Mouse (Mus musculus) gastrocnemius, adult 18-20 months (tissue): ENCODE results near the gene Zfp13. TPM values are rescaled to one million over a fixed set of nuclear protein-coding genes. Genes with fewer than 3 reads are reported as not detected.
"Not testable (repeated sequence)": the region's sequence is repeated elsewhere in the genome, so short reads cannot be mapped to it uniquely, and the experiment has no call there.

Experiments used
- DNase-seq: peaks from one replicate; pipeline ENCODE4 v3.0.0; 2021; ENCODE audit warnings: low spot score
- long read RNA-seq, 2 experiments: library from polyadenylated mRNA; stranded (forward); transcript quantifications; one replicate each; pipeline ENCODE4 v2.0.0; 2021
- total RNA-seq, 2 experiments: library from RNA; stranded (reverse); gene quantifications; 2 replicates each; pipeline ENCODE4 v1.2.3; 2021

The Zfp13 gene
- total RNA-seq: 1 to 10 TPM; 2.5 to 2.9 TPM
- long read RNA-seq, experiment 1, partial matches to known transcripts: 1 of 2 reads
- long read RNA-seq, experiment 1, other reads (novel, unspliced or antisense): 0 of 2 reads
- long read RNA-seq, experiment 2, partial matches to known transcripts: 0 of 1 reads
- long read RNA-seq, experiment 2, other reads (novel, unspliced or antisense): 1 of 1 reads

DNA sequence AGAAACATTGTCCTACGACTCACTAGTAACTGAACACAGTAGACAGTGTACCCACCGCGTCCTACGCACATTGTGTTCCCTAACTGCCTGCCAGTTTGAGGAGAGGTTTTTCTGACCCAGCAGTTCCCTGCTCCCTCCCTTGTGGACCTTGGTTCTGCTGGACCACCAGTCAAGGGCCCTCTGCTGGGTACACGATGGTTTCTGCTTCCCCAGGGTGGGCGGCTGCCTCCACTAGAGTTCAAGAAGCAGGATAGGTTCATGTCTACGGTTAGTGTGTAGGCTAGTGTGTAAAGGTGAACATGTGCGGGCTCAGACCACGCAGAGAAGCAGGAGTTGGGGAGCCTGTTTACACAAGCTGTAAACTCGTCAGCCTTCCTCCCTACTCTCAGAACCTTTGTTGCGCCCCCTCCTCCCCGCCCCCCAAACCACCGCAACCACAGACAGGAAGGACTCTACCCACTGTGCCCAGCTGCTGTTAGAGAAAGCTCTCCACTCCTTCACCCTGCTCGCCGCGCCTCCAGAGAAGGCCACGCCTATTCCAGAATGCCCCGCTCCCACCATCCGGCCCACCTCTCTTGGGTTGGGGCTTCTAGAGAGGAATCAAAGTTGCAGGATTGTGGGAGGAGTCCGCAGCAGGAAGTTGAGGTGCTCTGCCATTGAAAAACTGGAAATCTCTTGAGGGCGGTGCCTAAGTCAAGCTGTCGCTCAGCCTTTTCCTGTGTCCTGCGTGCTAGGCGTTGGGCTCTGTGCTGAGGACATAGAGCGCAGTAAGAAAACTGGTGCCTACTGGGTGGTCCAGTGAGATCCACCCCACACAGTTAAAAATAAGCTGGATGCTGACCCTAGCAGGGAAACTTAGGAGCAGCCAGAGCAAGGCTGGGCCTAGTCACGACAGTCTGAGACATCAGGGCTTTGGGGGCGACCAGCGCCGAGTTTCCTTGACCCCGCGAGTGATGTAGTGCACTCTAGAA, at the start of gene Zfp13:
Gene Zfp13, minus strand, starts transcription at position 906 of the 971 bp plus-strand sequence.
- DNase-seq: peak; percentile 83

DNA sequence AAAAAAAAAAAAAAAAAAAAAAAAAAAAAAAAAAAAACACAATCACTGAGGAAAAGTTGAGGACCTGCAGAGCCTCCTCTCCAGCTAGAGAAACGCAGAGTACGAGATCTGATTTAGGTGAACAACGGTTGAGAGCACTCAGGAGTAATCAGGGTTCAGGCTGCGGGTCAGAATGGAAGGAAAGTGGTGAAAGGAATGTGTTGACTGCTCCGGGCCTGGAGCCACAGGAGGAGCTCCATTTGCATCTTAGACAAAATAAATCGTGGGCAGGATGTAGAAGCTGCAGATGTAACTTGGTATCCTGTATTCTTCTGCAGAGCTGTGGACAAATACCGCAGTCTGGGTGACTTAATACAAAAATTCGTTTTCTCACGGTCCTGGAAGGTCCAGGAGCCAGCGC, 46.6 kb upstream of the Zfp13 start:
- no peak for DNase-seq

DNA sequence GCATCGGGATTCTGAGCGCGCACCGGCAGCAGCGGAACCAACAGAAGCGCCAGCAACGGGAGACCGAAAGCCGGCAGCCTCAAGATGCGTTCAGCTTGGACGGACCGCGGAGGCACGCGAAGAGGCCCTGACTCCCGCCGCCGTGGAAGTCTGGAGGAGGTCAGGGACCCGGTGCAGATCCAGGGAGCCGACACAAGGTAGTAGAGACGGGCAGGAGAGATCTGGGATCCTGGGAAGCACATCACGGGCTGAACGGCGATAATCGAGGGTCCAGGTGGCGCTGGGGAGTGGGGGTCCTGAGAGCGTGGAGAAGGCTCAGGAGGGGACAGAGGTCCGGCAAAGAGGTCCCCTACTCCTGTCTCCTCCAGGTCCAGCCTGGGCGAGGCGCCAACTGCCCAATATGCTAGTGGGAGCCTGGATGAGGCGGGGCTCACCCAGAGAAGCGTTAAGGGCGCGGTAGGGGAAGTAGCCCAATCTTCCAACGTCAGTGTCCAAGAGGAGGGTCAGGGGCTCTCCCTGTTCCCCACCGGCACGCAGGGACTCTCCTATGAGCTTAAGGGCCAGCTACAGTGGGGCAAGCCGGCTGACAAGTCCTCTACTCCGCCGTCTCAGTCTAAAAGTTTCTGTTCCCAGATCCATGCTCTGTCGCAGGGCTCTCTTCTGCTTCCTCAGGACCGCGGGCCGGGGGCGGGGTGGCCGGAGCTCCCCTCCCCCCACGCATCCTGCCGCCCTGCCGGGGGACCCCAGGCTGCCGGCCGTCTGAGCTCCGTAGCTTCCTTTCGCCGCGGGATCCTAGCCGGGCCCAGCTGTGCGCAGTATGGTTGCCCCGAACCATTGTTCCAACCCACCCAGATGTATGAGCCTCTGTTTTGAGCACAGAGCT, 45.6 kb upstream of the Zfp13 start, which contains the start of gene Mmp25:
Gene Mmp25, minus strand, starts transcription at position 665 of the 883 bp plus-strand sequence.
- no peak for DNase-seq

DNA sequence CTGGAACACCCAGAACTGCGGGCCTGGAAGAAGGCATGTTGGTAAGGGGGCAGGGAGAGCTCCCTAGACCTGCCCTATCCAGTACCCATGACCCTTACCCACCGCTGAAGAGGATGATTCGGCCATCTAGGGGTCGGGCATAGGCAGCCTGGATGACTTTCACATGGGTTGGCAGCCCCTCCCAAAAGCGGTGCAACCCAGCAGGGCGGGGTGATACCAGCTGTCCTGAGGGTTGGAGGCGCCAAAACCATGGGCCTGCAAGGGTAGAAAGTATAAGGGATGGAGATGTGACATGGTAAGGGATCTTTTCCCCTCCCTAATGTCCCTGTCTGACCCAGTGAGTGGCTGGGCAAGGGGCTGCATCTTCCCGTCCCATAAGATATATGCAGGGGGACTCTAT, 32.0 kb upstream of the Zfp13 start:
- DNase-seq: no peak

DNA sequence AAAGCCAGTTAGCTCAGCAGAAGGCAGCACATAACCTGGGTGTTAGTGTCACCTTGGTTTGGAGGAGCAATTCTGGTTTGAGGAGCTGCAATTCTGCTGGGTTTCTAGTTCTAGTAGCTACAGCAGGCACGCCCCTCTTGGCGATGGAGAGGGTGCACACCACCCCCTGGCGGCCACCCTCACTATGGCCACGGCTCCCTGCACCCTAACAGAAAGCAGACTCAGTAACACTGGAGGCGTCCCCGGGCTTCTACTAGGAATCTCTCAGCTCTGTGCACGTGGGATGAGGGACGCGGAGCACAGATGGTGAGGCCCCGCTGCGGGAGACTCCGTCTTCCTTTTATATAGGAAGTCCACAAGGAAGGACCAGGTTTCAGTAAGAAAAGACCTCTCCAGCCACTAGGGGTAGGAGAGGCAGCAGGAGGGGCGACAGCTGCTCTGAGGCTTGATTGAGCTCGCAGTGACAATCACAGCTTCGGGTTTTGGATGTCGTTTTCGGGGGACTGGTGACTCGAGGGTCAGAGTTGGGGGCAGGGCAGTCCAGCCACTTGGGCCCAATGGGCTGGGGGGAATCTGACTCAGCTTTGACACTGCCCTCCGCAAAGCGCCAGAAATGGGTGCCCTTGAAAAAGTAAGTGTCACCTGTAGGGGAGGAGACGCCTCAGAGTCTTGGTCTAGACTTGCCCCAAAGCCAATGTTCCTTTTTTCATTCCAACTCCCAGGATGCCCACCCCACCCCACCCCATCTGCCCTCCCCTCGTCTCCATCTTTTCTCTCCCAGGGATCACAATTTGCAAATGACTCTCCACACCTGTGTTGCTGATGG, 31.1 kb upstream of the Zfp13 start:
- DNase-seq: peak; percentile 65

DNA sequence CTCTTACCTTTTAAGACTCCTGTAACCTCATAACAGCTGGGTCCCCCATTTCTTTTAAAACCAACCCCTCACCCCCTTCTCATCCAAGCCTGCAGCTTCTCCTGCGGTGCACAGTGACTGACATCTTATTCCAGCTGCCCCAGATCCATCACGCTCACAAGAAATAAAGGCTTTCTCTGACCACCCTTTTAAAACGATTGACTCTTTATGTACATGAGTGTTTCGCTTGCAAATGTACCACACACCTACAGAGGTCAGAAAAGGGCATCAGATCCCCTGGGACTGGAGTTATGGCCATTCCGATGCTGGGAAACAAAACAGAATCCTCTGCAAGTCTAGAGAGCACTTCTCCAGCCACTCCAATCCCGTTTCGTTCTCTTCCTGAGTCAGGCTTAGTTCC, 28.5 kb upstream of the Zfp13 start:
- no peak for DNase-seq

DNA sequence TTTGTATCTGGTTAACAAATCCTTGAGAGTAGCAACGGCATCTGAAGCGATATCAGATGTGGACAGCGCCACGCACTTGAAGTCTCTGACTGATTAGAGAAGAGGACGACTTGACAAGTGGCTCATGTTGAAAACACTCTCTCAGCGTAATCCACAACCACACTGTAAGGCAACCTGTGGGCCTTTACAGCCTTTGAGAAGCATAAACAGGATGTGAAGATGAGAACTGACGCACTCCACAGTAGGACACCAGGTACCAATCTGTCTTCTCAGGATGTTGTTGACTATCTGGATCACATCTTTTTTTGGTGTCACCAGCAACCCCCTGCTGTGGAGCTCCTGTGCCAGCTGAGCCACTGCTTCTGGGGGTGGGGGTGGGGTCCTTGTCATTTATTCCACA, 21.1 kb upstream of the Zfp13 start:
- no peak for DNase-seq

DNA sequence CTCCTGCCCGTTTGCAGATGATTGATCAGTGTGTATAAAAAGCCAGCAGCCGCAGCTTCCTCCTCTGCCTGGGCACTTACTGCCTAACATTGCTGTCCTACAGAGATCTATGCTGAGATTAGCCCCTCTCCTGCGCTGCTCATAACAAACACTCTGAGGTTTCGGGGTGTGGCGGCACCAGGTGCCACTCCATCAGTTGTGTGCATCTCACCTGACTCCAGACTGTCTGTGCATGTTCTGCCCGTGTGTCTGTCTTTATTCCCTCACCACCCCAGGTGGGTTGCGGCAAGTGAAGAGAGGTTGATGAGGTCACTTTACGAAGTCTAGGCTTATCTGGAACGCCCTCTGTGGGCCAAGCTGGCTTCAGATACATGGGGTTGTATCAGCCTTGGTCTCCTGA, 17.8 kb upstream of the Zfp13 start:
- DNase-seq: no peak

DNA sequence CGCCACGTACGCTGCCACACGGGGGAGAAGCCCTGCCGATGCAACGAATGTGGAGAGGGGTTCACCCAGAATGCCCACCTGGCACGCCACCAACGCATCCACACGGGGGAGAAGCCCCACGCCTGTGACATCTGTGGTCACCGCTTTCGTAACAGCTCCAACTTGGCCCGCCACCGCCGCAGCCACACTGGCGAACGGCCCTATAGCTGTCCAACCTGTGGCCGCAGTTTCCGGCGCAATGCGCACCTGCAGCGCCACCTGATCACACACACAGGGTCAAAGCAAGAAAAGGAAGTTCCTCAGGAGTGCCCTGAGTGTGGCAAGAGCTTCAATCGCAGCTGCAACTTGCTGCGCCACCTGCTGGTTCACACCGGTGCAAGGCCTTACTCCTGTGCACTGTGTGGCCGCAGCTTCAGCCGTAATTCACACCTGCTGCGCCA, 11.1 kb upstream of the Zfp13 start:
- peak; percentile 30 for DNase-seq

DNA sequence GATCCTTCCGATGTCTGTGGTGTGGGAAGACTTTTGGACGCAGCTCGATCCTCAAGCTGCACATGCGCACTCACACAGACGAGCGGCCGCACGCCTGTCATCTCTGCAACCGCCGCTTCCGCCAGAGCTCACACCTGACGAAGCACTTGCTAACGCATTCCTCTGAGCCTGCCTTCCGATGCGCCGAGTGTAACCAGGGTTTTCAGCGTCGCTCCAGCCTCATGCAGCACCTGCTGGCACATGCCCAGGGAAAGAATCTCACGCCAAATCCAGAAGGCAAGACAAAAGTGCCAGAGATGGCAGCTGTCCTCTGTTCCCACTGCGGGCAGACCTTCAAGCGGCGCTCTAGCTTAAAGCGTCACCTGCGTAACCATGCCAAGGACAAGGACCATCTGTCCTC, 10.3 kb upstream of the Zfp13 start:
- no peak for DNase-seq

DNA sequence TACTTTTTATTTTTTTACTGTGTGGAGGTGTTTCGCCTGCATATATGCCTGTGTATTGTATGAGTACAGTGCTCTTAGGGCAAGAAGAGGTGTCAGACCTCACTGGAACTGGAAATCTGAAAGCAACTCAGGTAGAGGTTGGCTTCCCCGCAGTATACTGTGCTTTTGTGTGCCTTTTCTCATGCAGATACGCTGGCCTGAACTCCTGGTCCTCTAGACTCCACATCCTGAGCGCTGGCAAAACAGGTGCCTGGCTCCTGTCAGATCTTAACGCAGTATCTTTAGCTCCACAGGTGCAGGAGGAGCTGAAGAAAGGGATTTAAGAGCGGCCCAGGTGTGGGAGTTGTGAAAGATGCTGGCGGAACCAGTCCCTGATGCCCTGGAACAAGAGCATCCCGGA, 5.9 kb upstream of the Zfp13 start:
- no peak for DNase-seq

DNA sequence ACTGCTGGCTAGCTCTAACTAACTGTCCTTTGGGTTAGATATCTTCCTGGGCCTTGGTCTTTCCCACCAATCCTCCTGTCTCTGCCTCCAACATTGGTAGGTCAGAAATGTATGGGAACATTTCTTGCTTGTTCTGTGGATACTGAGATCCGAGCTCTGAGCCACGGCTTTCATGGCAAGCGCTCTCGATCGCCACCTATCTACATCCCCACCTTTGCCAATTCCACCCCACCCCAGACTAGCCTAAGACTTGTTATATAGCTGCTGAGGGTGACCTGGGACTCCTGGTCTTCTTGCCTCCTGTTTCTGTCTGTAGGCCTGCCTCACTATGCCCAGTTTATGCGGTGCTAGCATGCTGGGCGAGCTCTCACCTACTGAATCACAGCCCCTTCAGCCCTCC, 5.1 kb upstream of the Zfp13 start:
- DNase-seq: no peak

DNA sequence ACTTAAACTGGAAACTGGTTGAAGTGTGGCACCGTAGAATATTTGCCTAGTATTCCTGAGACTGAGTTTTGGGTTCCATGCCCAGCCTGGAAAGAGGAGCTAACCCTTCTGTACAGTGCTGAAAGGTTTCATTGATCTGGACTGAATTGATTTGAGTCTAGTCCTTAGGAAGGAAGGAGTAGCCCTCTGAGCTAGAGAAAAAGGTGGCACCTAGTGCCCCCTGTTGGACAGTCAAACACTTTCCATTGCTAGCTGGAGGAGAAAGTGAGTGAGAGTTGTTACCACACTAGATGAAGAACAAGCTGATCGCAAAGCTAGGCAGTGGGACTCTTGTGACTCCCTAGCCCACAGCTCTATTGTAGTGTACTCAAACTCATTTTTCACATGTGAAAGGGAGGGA, 4.3 kb upstream of the Zfp13 start:
- no peak for DNase-seq

DNA sequence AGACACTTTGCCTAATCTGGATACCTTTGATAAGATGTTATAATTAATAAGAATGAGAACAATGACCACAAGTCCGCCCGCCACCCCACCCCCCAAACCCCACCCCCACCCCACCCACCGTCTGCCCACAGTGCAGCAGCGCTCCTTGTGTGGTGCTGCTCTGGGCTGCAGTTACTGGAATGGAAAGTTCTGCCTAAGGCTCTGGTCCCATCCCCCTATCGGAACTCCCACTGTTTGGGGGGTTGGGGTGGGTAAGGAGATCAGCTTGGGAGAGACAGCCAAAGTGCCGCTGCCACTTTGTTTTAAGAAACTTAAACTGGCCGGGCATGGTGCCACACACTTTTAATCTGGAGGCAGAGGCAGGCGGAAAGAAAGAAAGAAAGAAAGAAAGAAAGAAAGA, 3.8 kb upstream of the Zfp13 start:
- DNase-seq: no peak

DNA sequence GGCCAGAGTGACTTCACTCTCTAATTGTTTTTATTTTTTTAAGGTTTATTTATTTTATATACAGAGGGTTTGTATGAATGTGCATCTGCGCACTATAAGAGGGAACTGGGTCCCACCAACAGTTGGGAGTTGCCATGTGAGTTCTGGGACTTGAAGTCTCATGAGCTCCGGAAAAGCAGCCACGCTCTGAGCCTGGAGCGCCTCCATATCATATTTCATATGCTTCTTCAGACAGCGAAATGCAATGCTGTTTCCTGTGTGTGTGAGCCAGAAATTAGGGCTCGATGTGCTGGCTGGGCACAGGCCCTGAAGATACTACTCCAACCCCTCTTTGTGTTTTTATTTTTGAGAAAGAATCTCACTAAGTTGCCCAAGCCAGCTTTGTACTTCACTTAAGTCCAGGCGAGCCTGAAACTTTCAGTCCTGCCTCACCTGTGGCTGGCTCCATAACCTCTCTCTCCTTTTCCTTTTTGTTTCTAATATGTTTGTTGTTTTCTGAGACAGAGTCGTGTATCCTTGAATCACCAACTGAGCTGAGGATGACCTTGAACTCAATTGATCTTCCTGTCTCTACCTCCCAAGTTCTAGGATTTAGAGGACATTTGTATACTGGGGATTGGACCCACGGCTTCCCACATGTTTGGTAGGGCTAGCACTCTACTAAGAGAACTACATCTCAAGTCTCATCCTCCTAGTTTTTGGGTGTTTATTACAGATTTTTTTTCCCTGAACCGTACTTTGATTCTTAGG, 2.7 kb upstream of the Zfp13 start:
- DNase-seq: no peak

DNA sequence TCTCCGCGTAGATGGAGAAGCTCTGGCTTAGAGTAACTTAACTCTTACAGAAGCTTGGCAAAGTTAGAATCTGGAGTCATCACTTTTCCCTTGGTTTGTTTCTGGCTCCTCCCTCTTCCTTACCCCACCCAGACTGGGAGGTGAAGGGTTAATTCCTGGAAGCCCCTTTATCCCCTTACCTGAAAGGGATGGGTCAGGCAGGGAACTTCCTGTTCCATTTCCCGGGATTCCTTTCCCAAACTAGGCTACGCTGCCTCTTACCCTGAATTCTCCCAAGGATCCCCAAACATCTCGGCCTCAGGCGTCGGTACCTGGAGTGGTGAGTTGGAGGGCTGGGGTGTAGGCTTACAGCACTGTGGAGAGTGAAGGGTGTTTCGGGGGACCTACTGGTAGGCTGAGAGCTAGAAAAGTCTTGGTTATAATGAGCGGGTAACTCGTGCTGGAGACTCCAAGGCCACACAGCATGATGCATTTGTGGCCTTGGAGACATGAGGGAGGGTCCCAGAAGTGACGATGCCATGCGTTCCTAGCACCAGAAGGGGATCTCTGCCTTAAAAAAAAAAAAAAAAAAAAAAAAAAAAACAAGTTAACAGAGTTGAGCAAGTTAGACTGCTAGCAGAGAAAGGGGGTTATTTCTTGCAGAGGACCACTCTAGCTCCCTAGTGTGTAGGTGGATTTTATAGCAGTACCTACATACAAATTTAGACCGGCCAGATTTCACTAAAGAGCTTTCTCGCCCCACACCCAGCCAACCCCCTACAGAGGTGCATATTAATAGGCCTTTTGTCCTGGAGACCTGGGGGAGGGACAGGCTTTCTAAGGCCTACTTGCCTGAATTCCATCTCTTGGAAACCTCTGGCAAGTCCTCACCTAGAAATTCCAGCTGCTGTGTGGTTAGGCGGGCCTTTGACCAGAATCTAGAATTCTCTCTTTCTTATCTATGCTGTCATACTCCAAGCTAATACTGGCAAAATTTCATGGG, 1.6 kb upstream of the Zfp13 start, which contains the start of gene Zscan10:
Gene Zscan10, plus strand, starts transcription at position 216 of the 982 bp plus-strand sequence.
- no peak for DNase-seq

DNA sequence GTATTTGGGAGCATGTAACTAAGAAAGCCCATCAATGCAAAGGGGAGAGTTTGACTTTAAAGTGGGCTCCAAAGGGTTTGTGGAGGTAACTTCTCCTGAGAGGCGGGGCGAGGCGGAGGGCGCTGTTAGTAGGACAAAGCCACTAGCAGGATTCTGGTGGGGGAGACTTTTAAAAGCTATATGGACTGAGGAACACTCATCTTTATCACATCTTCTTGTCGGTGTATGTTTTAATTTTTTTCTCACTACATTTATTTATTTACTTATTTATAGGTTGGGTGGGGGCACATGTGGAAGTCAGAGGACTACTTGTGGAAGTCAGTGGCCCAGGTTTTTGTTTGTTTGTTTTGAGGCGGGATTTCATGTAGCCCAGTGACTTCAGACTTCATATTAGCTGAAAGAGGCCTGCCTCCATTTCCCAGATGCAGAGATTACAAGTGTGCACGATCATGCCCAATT, 347 bp upstream of the Zfp13 start:
- no peak for DNase-seq

DNA sequence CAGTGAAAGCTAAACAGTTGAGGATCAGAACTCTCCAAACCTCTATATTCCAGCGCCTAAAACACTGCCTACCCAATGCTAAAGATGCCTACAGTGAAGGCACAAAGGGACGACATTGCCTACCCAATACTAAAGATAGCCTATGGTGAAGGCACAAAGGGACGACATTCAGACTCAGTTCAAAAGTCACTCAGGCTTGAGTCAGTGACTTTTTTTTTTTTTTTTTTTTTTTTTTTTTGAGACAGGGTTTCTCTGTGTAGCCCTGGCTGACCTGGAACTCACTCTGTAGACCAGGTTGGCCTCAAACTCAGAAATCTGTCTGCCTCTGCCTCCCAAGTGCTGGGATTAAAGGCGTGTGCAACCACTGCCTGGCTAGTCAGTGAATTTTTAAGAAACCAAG, 4.1 kb downstream of the Zfp13 start:
- not testable (repeated sequence) for DNase-seq

DNA sequence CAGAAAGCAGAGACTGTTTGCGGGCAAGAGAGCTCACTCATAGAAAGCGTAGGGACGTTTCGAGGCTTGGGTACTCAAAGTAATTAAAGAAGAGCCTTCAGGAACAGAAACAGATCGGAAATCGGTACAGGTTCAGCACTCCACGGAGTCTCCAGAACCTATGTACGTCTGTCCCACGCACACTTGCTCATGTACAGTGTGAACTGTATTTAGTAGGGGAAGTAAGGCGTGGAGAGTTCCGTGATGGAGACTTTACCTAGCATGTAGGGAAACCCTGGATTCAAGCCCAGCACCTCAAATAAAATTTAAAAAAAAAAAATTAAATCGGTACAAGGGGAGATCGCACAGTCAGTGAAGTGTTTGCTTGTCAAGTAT, 6.4 kb downstream of the Zfp13 start:
- no peak for DNase-seq
